Mouse (Mus musculus): ENCODE measurements around the gene Omt2b. TPM values are rescaled to one million over a fixed set of nuclear protein-coding genes. Genes with fewer than 3 reads are reported as not detected.

Omt2b gene
- not detected in 4 replicates for total RNA-seq (2023; ENCODE audit: inconsistent age)

DNA sequence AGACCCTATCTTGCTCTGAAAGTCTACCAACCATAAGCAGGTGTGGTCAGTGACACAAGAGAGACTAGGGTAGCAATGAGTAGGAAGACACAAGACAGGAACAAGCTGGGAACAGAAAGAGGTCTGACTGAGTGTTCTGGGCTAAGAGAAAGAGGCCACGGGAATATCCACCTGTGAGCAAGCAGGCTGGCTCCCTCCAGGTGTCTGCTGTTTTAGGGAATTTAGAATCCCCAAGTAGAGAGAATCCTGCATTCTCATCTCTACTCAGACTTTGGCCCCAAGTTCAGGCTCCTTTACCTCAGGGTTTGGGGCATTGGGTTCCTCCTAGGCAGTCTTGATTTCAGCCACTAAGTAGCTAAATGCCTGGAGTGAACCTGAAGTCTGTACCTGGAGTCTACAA is at the start of gene Omt2b:
Gene Omt2b (plus strand): TSS at position 301 of the 400 bp plus-strand sequence.

GRCm38 (mm10) chr9:78289723-78290122 is 37.7 kb upstream of the Omt2b start, which contains the start of gene Gm10639:
TSS of gene Gm10639 (plus strand) at chr9:78289923.

DNA sequence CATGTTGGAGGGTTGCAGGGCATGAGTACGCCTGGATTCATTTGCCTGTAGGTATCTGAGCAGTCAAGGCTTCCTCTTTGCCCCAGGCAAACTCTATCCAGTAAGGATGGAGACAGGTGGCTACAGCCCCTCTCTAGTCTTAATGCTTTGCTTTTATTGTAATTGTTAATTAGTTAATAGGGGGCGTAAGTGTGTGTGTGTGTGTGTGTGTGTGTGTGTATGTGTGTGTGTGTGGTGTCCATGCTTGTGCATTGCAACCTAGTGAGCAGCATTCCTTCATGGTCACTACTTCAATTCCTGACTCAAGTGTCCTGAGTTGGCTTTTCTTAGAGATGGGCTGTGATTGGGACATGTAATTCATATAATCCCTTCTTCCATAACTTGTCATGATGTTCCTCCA is 12.7 kb upstream of the Omt2b start, which contains the start of gene Omt2a:
Gene Omt2a (minus strand): TSS at position 101 of the 400 bp plus-strand sequence.

GRCm38 (mm10) chr9:78355611-78356010 is 28.2 kb downstream of the Omt2b start, which contains the start of gene Gsta2:
TSS of gene Gsta2 (minus strand) at chr9:78355788.

GRCm38 (mm10) chr9:78367959-78368358 is 40.6 kb downstream of the Omt2b start, which contains the start of gene Dppa5a:
TSS of gene Dppa5a (minus strand) at chr9:78368177.

DNA sequence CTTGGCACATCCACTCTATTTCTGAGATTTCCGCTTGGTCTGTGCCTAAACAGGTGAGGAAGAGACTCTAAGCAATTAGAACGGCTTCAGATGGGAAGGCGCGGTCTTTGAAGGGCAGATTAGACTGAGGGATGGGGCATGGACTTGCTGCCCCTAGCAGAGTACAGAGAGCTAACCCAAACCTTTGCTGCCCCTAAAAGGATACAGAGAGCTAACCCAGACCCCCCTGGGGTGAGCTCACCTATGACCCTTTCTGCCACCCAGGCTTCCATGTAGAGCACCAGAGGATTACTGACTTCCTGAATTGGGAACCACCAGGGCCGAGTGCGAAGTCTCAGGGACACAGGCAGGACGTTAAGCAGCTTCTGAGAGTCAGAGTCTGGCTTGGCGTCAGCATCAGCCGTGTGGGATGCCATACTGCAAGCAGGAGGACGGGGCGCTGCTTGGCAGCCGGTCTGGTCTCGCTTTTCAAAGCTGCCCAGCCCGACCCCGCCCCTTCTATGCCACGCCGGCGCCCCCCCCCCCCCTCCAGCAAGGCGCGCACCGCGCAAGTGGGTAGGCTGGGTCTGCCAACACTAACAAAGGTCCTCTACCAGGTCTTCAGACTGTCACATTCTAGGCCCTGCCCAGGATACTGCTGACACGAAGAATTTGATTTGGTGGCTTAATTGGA is 50.9 kb downstream of the Omt2b start, which contains the start of gene Ooep:
Gene Ooep (minus strand): TSS at position 613 of the 673 bp plus-strand sequence.

Other genes starting within 250 kb of the Omt2b start
- gene Fbxo9, start 218.5 kb upstream of the Omt2b start, total RNA-seq (2023; ENCODE audit: inconsistent age), result 34.2 to 44.0 TPM (median 38.2 TPM) in 4 replicates
- 3.5 to 5.0 TPM (median 4.6 TPM) in 4 replicates for gene Ick, start 218.4 kb upstream of the Omt2b start, total RNA-seq (2023; ENCODE audit: inconsistent age)
- gene Gsta4, start 144.8 kb upstream of the Omt2b start, total RNA-seq (2023; ENCODE audit: inconsistent age), result 0.54 to 1.2 TPM in 2 of 4 replicates, not detected in the others
- gene Gsta1, start 96.9 kb upstream of the Omt2b start, total RNA-seq (2023; ENCODE audit: inconsistent age), result not detected in 4 replicates
- not detected in 4 replicates for gene Gm3776, start 70.5 kb upstream of the Omt2b start, total RNA-seq (2023; ENCODE audit: inconsistent age)
- not detected in 4 replicates for gene Gm10639, start 37.7 kb upstream of the Omt2b start, total RNA-seq (2023; ENCODE audit: inconsistent age)
- not detected in 4 replicates for gene Omt2a, start 12.8 kb upstream of the Omt2b start, total RNA-seq (2023; ENCODE audit: inconsistent age)
- gene Gsta2, start 28.2 kb downstream of the Omt2b start, total RNA-seq (2023; ENCODE audit: inconsistent age), result not detected in 4 replicates
- gene Dppa5a, start 40.6 kb downstream of the Omt2b start, total RNA-seq (2023; ENCODE audit: inconsistent age), result not detected in 4 replicates
- gene Ooep, start 51.1 kb downstream of the Omt2b start, total RNA-seq (2023; ENCODE audit: inconsistent age), result not detected in 4 replicates
- not detected in 4 replicates for gene Ddx43, start 68.2 kb downstream of the Omt2b start, total RNA-seq (2023; ENCODE audit: inconsistent age)
- gene Cgas, start 115.6 kb downstream of the Omt2b start, total RNA-seq (2023; ENCODE audit: inconsistent age), result 0.78 to 1.3 TPM (median 1.3 TPM) in 4 replicates
- 22.7 to 26.4 TPM (median 24.0 TPM) in 4 replicates for gene Mto1, start 120.6 kb downstream of the Omt2b start, total RNA-seq (2023; ENCODE audit: inconsistent age)
- 0.57 to 1.0 TPM (median 0.57 TPM) in 3 of 4 replicates, not detected in the other for gene Gm17324, start 121.2 kb downstream of the Omt2b start, total RNA-seq (2023; ENCODE audit: inconsistent age)
- 8,619 to 9,062 TPM (median 8,707 TPM) in 4 replicates for gene Eef1a1, start 161.6 kb downstream of the Omt2b start, total RNA-seq (2023; ENCODE audit: inconsistent age)